Mouse (Mus musculus) cerebellum, adult (tissue): Measurements from ENCODE around the gene Tmem53.

Source experiments
- ATAC-seq: cut with Nextera tagmentation; 2 replicates; pipeline ENCODE4 v1.9.2; 2017; ENCODE audit warnings: mild to moderate bottlenecking, moderate library complexity, mixed read lengths; ENCODE audit not compliant: insufficient number of reproducible peaks, low FRiP score, low TSS enrichment

The Tmem53 gene

GRCm38 (mm10) chr4:117311891-117312290, 60.1 kb downstream of the Tmem53 start:
- no peak for ATAC-seq

- no peak for ATAC-seq
Measured at GRCm38 (mm10) chr4:117312416-117313084, 60.8 kb downstream of the Tmem53 start.

GRCm38 (mm10) chr4:117313085-117313424, 61.3 kb downstream of the Tmem53 start:
- ATAC-seq: no peak

- ATAC-seq: no peak
Measured at GRCm38 (mm10) chr4:117314849-117315500, 63.2 kb downstream of the Tmem53 start.

GRCm38 (mm10) chr4:117316800-117317199, 65.0 kb downstream of the Tmem53 start:
- ATAC-seq: no peak

- no peak for ATAC-seq
Measured at GRCm38 (mm10) chr4:117317701-117318190, 66.0 kb downstream of the Tmem53 start.
